Mouse (Mus musculus) brain, embryonic 18.5 days (tissue): ENCODE data around the gene D10Jhu81e.

Source experiments
- DNase-seq: peaks from one replicate; pipeline ENCODE4 v3.0.0-alpha.2; 2012; ENCODE audit warnings: low read depth, low spot score

D10Jhu81e gene

GRCm38 (mm10) chr10:78163241-78163640 is 6.3 kb downstream of the D10Jhu81e start:
- no peak for DNase-seq

GRCm38 (mm10) chr10:78162646-78163045 is 6.9 kb downstream of the D10Jhu81e start:
- DNase-seq: no peak

GRCm38 (mm10) chr10:78161096-78161495 is 8.5 kb downstream of the D10Jhu81e start:
- DNase-seq: no peak

- no peak for DNase-seq
Observed at GRCm38 (mm10) chr10:78160369-78161095, 9.1 kb downstream of the D10Jhu81e start.

GRCm38 (mm10) chr10:78159906-78160305 is 9.7 kb downstream of the D10Jhu81e start:
- DNase-seq: peak; percentile 30

GRCm38 (mm10) chr10:78159252-78159878 is 10.2 kb downstream of the D10Jhu81e start:
- DNase-seq: no peak

GRCm38 (mm10) chr10:78158041-78158440 is 11.5 kb downstream of the D10Jhu81e start:
- DNase-seq: no peak

- no peak for DNase-seq
Observed at GRCm38 (mm10) chr10:78156926-78157325, 12.7 kb downstream of the D10Jhu81e start.

- no peak for DNase-seq
Observed at GRCm38 (mm10) chr10:78148834-78149766, 20.5 kb downstream of the D10Jhu81e start.

- DNase-seq: no peak
Observed at GRCm38 (mm10) chr10:78147908-78148441, 21.6 kb downstream of the D10Jhu81e start.

- no peak for DNase-seq
Observed at GRCm38 (mm10) chr10:78143727-78144505, 25.7 kb downstream of the D10Jhu81e start.

GRCm38 (mm10) chr10:78140843-78141242 is 28.7 kb downstream of the D10Jhu81e start:
- DNase-seq: no peak

GRCm38 (mm10) chr10:78140251-78140600 is 29.4 kb downstream of the D10Jhu81e start:
- DNase-seq: no peak

- no peak for DNase-seq
Observed at GRCm38 (mm10) chr10:78139572-78140250, 29.9 kb downstream of the D10Jhu81e start.

- no peak for DNase-seq
Observed at GRCm38 (mm10) chr10:78138812-78139523, 30.6 kb downstream of the D10Jhu81e start.

- no peak for DNase-seq
Observed at GRCm38 (mm10) chr10:78137191-78137590, 32.4 kb downstream of the D10Jhu81e start.

GRCm38 (mm10) chr10:78135947-78136346 is 33.6 kb downstream of the D10Jhu81e start:
- DNase-seq: no peak

GRCm38 (mm10) chr10:78134975-78135798 is 34.4 kb downstream of the D10Jhu81e start:
- no peak for DNase-seq

GRCm38 (mm10) chr10:78134400-78134799 is 35.2 kb downstream of the D10Jhu81e start:
- no peak for DNase-seq
